Mouse (Mus musculus) midbrain, embryonic 13.5 days (tissue): ENCODE data around the gene Myf6. TPM values are rescaled to one million over a fixed set of nuclear protein-coding genes. Genes with fewer than 3 reads are reported as not detected.

ENCODE experiments used
- microRNA-seq: library from miRNA; unstranded; fragments of <30 nt; microRNA quantifications from one replicate; pipeline ENCODE4, GENCODE M21; 2016
- polyA plus RNA-seq: library from polyadenylated mRNA; unstranded; fragments of >200 nt; fragmentation: Nextera tagmentation; extraction: Ambion mirVana; gene quantifications from 2 replicates; pipeline ENCODE4 v1.2.1, GENCODE M21; 2015

Gene Myf6
- polyA plus RNA-seq, 1 experiment from 2014 or later: not detected

Small RNAs within 50 kb of the gene (microRNA-seq; reads per million reads assigned to microRNA genes)
- not detected for gene Gm44403

Other genes starting within 250 kb of the Myf6 start
- 31.6 and 34.6 TPM in 2 replicates for gene Lin7a, start 223.1 kb downstream of the Myf6 start, polyA plus RNA-seq
- not detected in 2 replicates for gene Myf5, start 8.6 kb downstream of the Myf6 start, polyA plus RNA-seq
- gene Ptprq, start 225.3 kb upstream of the Myf6 start, polyA plus RNA-seq: 0.18 and 0.39 TPM in 2 replicates